Mouse (Mus musculus) spleen, postnatal 36 days (tissue): Measurements from ENCODE around the gene Syngr2.
"Not testable (repeated sequence)": the region's sequence is repeated elsewhere in the genome, so short reads cannot be mapped to it uniquely, and the experiment has no call there.

Source experiments
- DNase-seq, 2 experiments: peaks; one replicate each; pipeline ENCODE4 v3.0.0; 2022; ENCODE audit warnings: low spot score in 2 of 2, mixed read lengths in 1 of 2

The Syngr2 gene

GRCm38 (mm10) chr11:117832086-117832969, 22.9 kb downstream of the Syngr2 start:
- DNase-seq, result peak; percentile 87 to 91

- DNase-seq, result not testable (repeated sequence)
Measured at GRCm38 (mm10) chr11:117833509-117833908, 24.0 kb downstream of the Syngr2 start.

- DNase-seq, result no peak
Measured at GRCm38 (mm10) chr11:117834086-117834485, 24.6 kb downstream of the Syngr2 start.

- DNase-seq, result peak in 1 of 2 experiments; percentile 60
Measured at GRCm38 (mm10) chr11:117836306-117836705, 26.8 kb downstream of the Syngr2 start.

GRCm38 (mm10) chr11:117838572-117838971, 29.1 kb downstream of the Syngr2 start:
- peak; percentile 68 to 77 for DNase-seq

GRCm38 (mm10) chr11:117839021-117839420, 29.6 kb downstream of the Syngr2 start:
- no peak for DNase-seq

GRCm38 (mm10) chr11:117840910-117841309, 31.4 kb downstream of the Syngr2 start:
- DNase-seq, result no peak

- no peak for DNase-seq
Measured at GRCm38 (mm10) chr11:117843434-117843833, 34.0 kb downstream of the Syngr2 start.

- DNase-seq, result no peak
Measured at GRCm38 (mm10) chr11:117844997-117845396, 35.5 kb downstream of the Syngr2 start.

- DNase-seq, result no peak
Measured at GRCm38 (mm10) chr11:117845651-117846050, 36.2 kb downstream of the Syngr2 start.

GRCm38 (mm10) chr11:117846640-117847039, 37.2 kb downstream of the Syngr2 start:
- no peak for DNase-seq

GRCm38 (mm10) chr11:117847593-117848215, 38.2 kb downstream of the Syngr2 start:
- DNase-seq, result no peak

GRCm38 (mm10) chr11:117848271-117848984, 39.0 kb downstream of the Syngr2 start:
- peak; percentile 74 to 75 for DNase-seq

GRCm38 (mm10) chr11:117848985-117849671, 39.7 kb downstream of the Syngr2 start, which contains the start of gene Birc5:
Birc5 (plus strand) TSS chr11:117849251.
- DNase-seq, result peak; percentile 97 to 98

GRCm38 (mm10) chr11:117852875-117853274, 43.4 kb downstream of the Syngr2 start:
- no peak for DNase-seq

GRCm38 (mm10) chr11:117854241-117854640, 44.8 kb downstream of the Syngr2 start:
- no peak for DNase-seq

- DNase-seq, result no peak
Measured at GRCm38 (mm10) chr11:117855360-117855759, 45.9 kb downstream of the Syngr2 start.

GRCm38 (mm10) chr11:117855975-117856374, 46.5 kb downstream of the Syngr2 start:
- no peak for DNase-seq

- DNase-seq, result no peak
Measured at GRCm38 (mm10) chr11:117857462-117857861, 48.0 kb downstream of the Syngr2 start.

GRCm38 (mm10) chr11:117858392-117858791, 48.9 kb downstream of the Syngr2 start:
- no peak for DNase-seq

- no peak for DNase-seq
Measured at GRCm38 (mm10) chr11:117860601-117861000, 51.1 kb downstream of the Syngr2 start, which contains the start of gene Tmem235. Tmem235 (plus strand) TSS chr11:117860752.
